Mouse (Mus musculus): ENCODE data around the gene Cyb5rl. TPM values are rescaled to one million over a fixed set of nuclear protein-coding genes. Genes with fewer than 3 reads are reported as not detected.

Gene Cyb5rl
- polyA plus RNA-seq, 1 experiment from 2014 or later, result 3.7 TPM

Other genes with a start within 250 kb of the Cyb5rl start
- 175 and 194 TPM in 2 replicates for gene Ssbp3, start 156.3 kb upstream of the Cyb5rl start, polyA plus RNA-seq (2015; fragmentation: Nextera tagmentation; extraction: Ambion mirVana)
- gene Mrpl37, start 120 bp upstream of the Cyb5rl start, polyA plus RNA-seq (2015; fragmentation: Nextera tagmentation; extraction: Ambion mirVana), result 77.7 and 82.3 TPM in 2 replicates
- not detected in 2 replicates for gene Cdcp2, start 29.9 kb downstream of the Cyb5rl start, polyA plus RNA-seq (2015; fragmentation: Nextera tagmentation; extraction: Ambion mirVana)
- 346 TPM in 2 replicates for gene Tmem59, start 111.4 kb downstream of the Cyb5rl start, polyA plus RNA-seq (2015; fragmentation: Nextera tagmentation; extraction: Ambion mirVana)
- 17.2 and 24.3 TPM in 2 replicates for gene Tceanc2, start 112.1 kb downstream of the Cyb5rl start, polyA plus RNA-seq (2015; fragmentation: Nextera tagmentation; extraction: Ambion mirVana)
- gene Ldlrad1, start 142.2 kb downstream of the Cyb5rl start, polyA plus RNA-seq (2015; fragmentation: Nextera tagmentation; extraction: Ambion mirVana), result not detected in 2 replicates
- 48.2 and 52.9 TPM in 2 replicates for gene Lrrc42, start 186.5 kb downstream of the Cyb5rl start, polyA plus RNA-seq (2015; fragmentation: Nextera tagmentation; extraction: Ambion mirVana)
- gene Hspb11, start 186.6 kb downstream of the Cyb5rl start, polyA plus RNA-seq (2015; fragmentation: Nextera tagmentation; extraction: Ambion mirVana), result 30.7 and 34.5 TPM in 2 replicates
- not detected in 2 replicates for gene Dio1, start 240.2 kb downstream of the Cyb5rl start, polyA plus RNA-seq (2015; fragmentation: Nextera tagmentation; extraction: Ambion mirVana)
- 51.7 and 56.2 TPM in 2 replicates for gene Yipf1, start 247.4 kb downstream of the Cyb5rl start, polyA plus RNA-seq (2015; fragmentation: Nextera tagmentation; extraction: Ambion mirVana)

Measured in midbrain, embryonic 15.5 days (tissue).